Mouse (Mus musculus) granulocyte monocyte progenitor cell, adult 5-6 weeks (primary cell): Measurements from ENCODE around the gene Tenm2. TPM values are rescaled to one million over a fixed set of nuclear protein-coding genes. Genes with fewer than 3 reads are reported as not detected.

Source experiments
- ATAC-seq: replicated peaks from 2 replicates; pipeline ENCODE4 v1.8.0; 2016; ENCODE audit warnings: mild to moderate bottlenecking, moderate TSS enrichment, inconsistent platforms; ENCODE audit not compliant: poor library complexity, severe bottlenecking
- total RNA-seq, 2 experiments: library from RNA; stranded (forward) in 1 of 2; stranded (reverse) in 1 of 2; fragments of 200-712, 200-1000 nt in 1 of 2; fragments of >200 nt in 1 of 2; fragmentation: Nextera tagmentation in 1 of 2; gene quantifications; 2 replicates each; pipeline ENCODE4 v1.2.3; 2014 to 2017

Tenm2 gene
- total RNA-seq, 2 experiments from 2014 or later = not detected

GRCm38 (mm10) chr11:36307276-36307675 lies 928.5 kb downstream of the Tenm2 start:
- ATAC-seq = no peak

GRCm38 (mm10) chr11:36305348-36305950 lies 930.3 kb downstream of the Tenm2 start:
- ATAC-seq = no peak

GRCm38 (mm10) chr11:36302913-36303371 lies 932.8 kb downstream of the Tenm2 start:
- ATAC-seq = no peak

- no peak for ATAC-seq
Measured at GRCm38 (mm10) chr11:36302096-36302495, 933.7 kb downstream of the Tenm2 start.

- ATAC-seq = no peak
Measured at GRCm38 (mm10) chr11:36296568-36296967, 939.2 kb downstream of the Tenm2 start.

GRCm38 (mm10) chr11:36292206-36292605 lies 943.6 kb downstream of the Tenm2 start:
- no peak for ATAC-seq

- no peak for ATAC-seq
Measured at GRCm38 (mm10) chr11:36286246-36286645, 949.5 kb downstream of the Tenm2 start.

GRCm38 (mm10) chr11:36280533-36280932 lies 955.2 kb downstream of the Tenm2 start:
- no peak for ATAC-seq

GRCm38 (mm10) chr11:36277903-36278215 lies 957.9 kb downstream of the Tenm2 start:
- ATAC-seq = no peak

- ATAC-seq = no peak
Measured at GRCm38 (mm10) chr11:36277192-36277902, 958.4 kb downstream of the Tenm2 start.

GRCm38 (mm10) chr11:36276015-36276414 lies 959.7 kb downstream of the Tenm2 start:
- no peak for ATAC-seq

- ATAC-seq = no peak
Measured at GRCm38 (mm10) chr11:36272149-36272548, 963.6 kb downstream of the Tenm2 start.

GRCm38 (mm10) chr11:36269945-36270344 lies 965.8 kb downstream of the Tenm2 start:
- no peak for ATAC-seq

GRCm38 (mm10) chr11:36264776-36265466 lies 970.8 kb downstream of the Tenm2 start:
- no peak for ATAC-seq

GRCm38 (mm10) chr11:36263840-36264239 lies 971.9 kb downstream of the Tenm2 start:
- ATAC-seq = no peak

GRCm38 (mm10) chr11:36257187-36257586 lies 978.6 kb downstream of the Tenm2 start:
- ATAC-seq = no peak

- no peak for ATAC-seq
Measured at GRCm38 (mm10) chr11:36256747-36257146, 979.0 kb downstream of the Tenm2 start.

- ATAC-seq = no peak
Measured at GRCm38 (mm10) chr11:36254019-36254418, 981.7 kb downstream of the Tenm2 start.

GRCm38 (mm10) chr11:36250111-36250510 lies 985.7 kb downstream of the Tenm2 start:
- ATAC-seq = no peak

- ATAC-seq = no peak
Measured at GRCm38 (mm10) chr11:36246152-36246551, 989.6 kb downstream of the Tenm2 start.

GRCm38 (mm10) chr11:36244491-36244882 lies 991.3 kb downstream of the Tenm2 start:
- ATAC-seq = no peak
